Comparison of ENCODE assay signal across 30 mouse cellular contexts in genomic region chr3:60587149-60587548, GRCm38 (mm10).
DNase-seq lines count a peak whose midpoint lies in the region; ATAC-seq and TF ChIP-seq lines count a peak whose summit lies in the region.
"Had no signal": no experiment of that assay in that cellular context is flagged by ENCODE, and none has a peak within 500 bp of the region (broad histone marks: within the 10 kb centered on the region; RNA-seq: fewer than 3 reads in every experiment).

No protein-coding gene starts in this region.

- WGBS in hindbrain, embryonic 13.5 days: 57% methylated on average over 4 of the region's 4 CpGs
- WGBS in hindbrain, embryonic 16.5 days: 64% methylated on average over 4 of the region's 4 CpGs
- 66% methylated on average over 4 of the region's 4 CpGs for whole genome bisulfite sequencing in forebrain, embryonic 15.5 days

- dilution Hi-C loops in CH12.LX (cut with MboI; ENCODE audit: extremely low pct_ligation_motif_present, extremely low pct_unique_long_range_greater_than_20kb, low sequenced_read_pairs): no loop called here

- peaks cover 70% of the 10 kb centered on the region for H3K79me2 ChIP-seq in CH12.LX (replicated peaks; ENCODE audit: control insufficient read depth, extremely low read depth, insufficient read depth, poor library complexity, severe bottlenecking)

- 0 out of 2 replicates have a peak, but pooled peaks have one; percentile 49 for ATAC-seq in hindbrain, embryonic 13.5 days (ENCODE audit: low FRiP score)
- no peak for ATAC-seq in hindbrain, embryonic 16.5 days
- ATAC-seq in forebrain, embryonic 15.5 days (replicated peaks): no peak
- ATAC-seq: activated CD4-positive, CD25-positive, alpha-beta regulatory T cell, adult 4 months; CD4-positive, CD25-positive, alpha-beta regulatory T cell, adult 4 months; forebrain, embryonic 13.5 days; liver, postnatal 0 days; midbrain, embryonic 13.5 days had no signal

- H3K9me3 ChIP-seq in hindbrain, embryonic 13.5 days: no peaks in the 10 kb centered on the region
- no peaks in the 10 kb centered on the region for H3K9me3 ChIP-seq in hindbrain, embryonic 16.5 days (ENCODE audit: control insufficient read depth, low read length)
- H3K9me3 ChIP-seq in CH12.LX (replicated peaks; ENCODE audit: low read length): no peaks in the 10 kb centered on the region
- no peaks in the 10 kb centered on the region for H3K9me3 ChIP-seq in forebrain, embryonic 15.5 days
- H3K9me3 ChIP-seq: embryonic facial prominence, embryonic 10.5 days; embryonic facial prominence, embryonic 15.5 days; forebrain, embryonic 13.5 days; heart, embryonic 12.5 days; limb, embryonic 12.5 days; midbrain, embryonic 13.5 days had no signal

- no peak overlapping the region for H3K4me3 ChIP-seq in gastrocnemius, adult 2 months
- no peak overlapping the region for H3K4me3 ChIP-seq in hindbrain, embryonic 13.5 days
- H3K4me3 ChIP-seq in hindbrain, embryonic 16.5 days (ENCODE audit: low read length): no peak overlapping the region
- H3K4me3 ChIP-seq in CH12.LX (replicated peaks in 1 of 3; ENCODE audit: low read depth in 2 of 3, low read length in 2 of 3, poor library complexity in 1 of 3): no peak overlapping the region
- H3K4me3 ChIP-seq in brown adipose tissue, adult 24 weeks (ENCODE audit: insufficient read depth, low read depth, low read length): no peak overlapping the region
- H3K4me3 ChIP-seq in forebrain, embryonic 15.5 days: no peak overlapping the region
- H3K4me3 ChIP-seq: embryonic facial prominence, embryonic 10.5 days; embryonic facial prominence, embryonic 15.5 days; forebrain, embryonic 13.5 days; heart, embryonic 12.5 days; layer of hippocampus, adult 2 months; left cerebral cortex, adult 2 months; limb, embryonic 12.5 days; midbrain, embryonic 13.5 days had no signal

- intact Hi-C loops in gastrocnemius, adult 2 months (cut with DNase I): no loop called here

- DNase-seq in gastrocnemius, adult 2 months: no peak
- no peak for DNase-seq in gastrocnemius, postnatal 4 days (ENCODE audit: low spot score in 2 of 2)
- no peak for DNase-seq in CH12.LX (ENCODE audit: extremely low read depth)
- DNase-seq: adrenal gland, postnatal 14 days; cerebellum, adult 8-10 months; cerebellum, postnatal 25 days; gastrocnemius, postnatal 25 days; heart, adult 18-20 months; heart, postnatal 4 days; kidney, adult 18-20 months; kidney, postnatal 36 days; liver, postnatal 0 days; lung, postnatal 36 days; thymus, adult 2 months; thymus, postnatal 4 days had no signal

- H3K4me1 ChIP-seq in hindbrain, embryonic 13.5 days (replicated peaks): peaks cover 27% of the 10 kb centered on the region
- H3K4me1 ChIP-seq in hindbrain, embryonic 16.5 days (ENCODE audit: control insufficient read depth, insufficient read depth, low read depth, low read length): no peaks in the 10 kb centered on the region; the same call in 1 of the 2 replicates
- peaks cover 6 to 80% of the 10 kb centered on the region in 2 experiments; a peak in 3 of 4 replicates for H3K4me1 ChIP-seq in CH12.LX (ENCODE audit: control insufficient read depth in 1 of 2, insufficient read depth in 2 of 2)
- H3K4me1 ChIP-seq in brown adipose tissue, adult 24 weeks (ENCODE audit: control insufficient read depth, insufficient read depth, insufficient read length, low read length): peaks cover 18% of the 10 kb centered on the region
- H3K4me1 ChIP-seq in forebrain, embryonic 15.5 days: 0 out of 2 replicates have a peak, but pooled peaks cover 5% of the 10 kb centered on the region

- H3K4me2 ChIP-seq in hindbrain, embryonic 13.5 days: no peak overlapping the region
- H3K4me2 ChIP-seq in hindbrain, embryonic 16.5 days (ENCODE audit: low read length): no peak overlapping the region
- no peak overlapping the region for H3K4me2 ChIP-seq in CH12.LX (ENCODE audit: insufficient read depth, low read depth, poor library complexity, severe bottlenecking)
- H3K4me2 ChIP-seq in forebrain, embryonic 15.5 days (replicated peaks): no peak overlapping the region
- H3K4me2 ChIP-seq: embryonic facial prominence, embryonic 15.5 days; forebrain, embryonic 13.5 days; heart, embryonic 12.5 days; limb, embryonic 12.5 days; liver, embryonic 11.5 days; midbrain, embryonic 13.5 days had no signal

- H3K27me3 ChIP-seq in hindbrain, embryonic 13.5 days: no peaks in the 10 kb centered on the region
- H3K27me3 ChIP-seq in hindbrain, embryonic 16.5 days (replicated peaks; ENCODE audit: control insufficient read depth, insufficient read depth, low read length): no peaks in the 10 kb centered on the region
- no peaks in the 10 kb centered on the region for H3K27me3 ChIP-seq in CH12.LX (replicated peaks)
- H3K27me3 ChIP-seq in forebrain, embryonic 15.5 days: no peaks in the 10 kb centered on the region
- H3K27me3 ChIP-seq: embryonic facial prominence, embryonic 15.5 days; forebrain, embryonic 13.5 days; heart, embryonic 12.5 days; limb, embryonic 12.5 days; midbrain, embryonic 13.5 days had no signal

- in situ Hi-C loops in CH12.LX (cut with MboI; ENCODE audit: low pct_ligation_motif_present, low pct_unique_long_range_greater_than_20kb, low sequenced_read_pairs): no loop called here

- TF ChIP-seq EP300 in CH12.LX (IDR thresholded peaks at IDR 0.05; ENCODE audit: low read length): no peak

- no peak for TF ChIP-seq POLR2A in CH12.LX (IDR thresholded peaks at IDR 0.05; ENCODE audit: low read depth, low read length)

- peak overlapping the region; percentile 93 for H3K27ac ChIP-seq in gastrocnemius, adult 2 months
- peak overlapping the region; percentile 36; the same call in 1 of the 2 replicates for H3K27ac ChIP-seq in hindbrain, embryonic 13.5 days
- H3K27ac ChIP-seq in hindbrain, embryonic 16.5 days (ENCODE audit: low read depth, low read length): no peak overlapping the region
- H3K27ac ChIP-seq in CH12.LX (ENCODE audit: insufficient read depth, low read depth): peak overlapping the region; percentile 52; the same call in 1 of the 2 replicates
- H3K27ac ChIP-seq in brown adipose tissue, adult 24 weeks (replicated peaks; ENCODE audit: low read depth, low read length): peak overlapping the region; percentile 39; the same call in 1 of the 2 replicates
- no peak overlapping the region for H3K27ac ChIP-seq in forebrain, embryonic 15.5 days (replicated peaks)
- H3K27ac ChIP-seq: embryonic facial prominence, embryonic 10.5 days; embryonic facial prominence, embryonic 15.5 days; forebrain, embryonic 13.5 days; layer of hippocampus, adult 2 months; left cerebral cortex, adult 2 months; limb, embryonic 12.5 days; midbrain, embryonic 13.5 days had no signal

- no peak overlapping the region for H3K9ac ChIP-seq in hindbrain, embryonic 13.5 days
- no peak overlapping the region for H3K9ac ChIP-seq in hindbrain, embryonic 16.5 days (ENCODE audit: low read depth, low read length)
- H3K9ac ChIP-seq in CH12.LX (ENCODE audit: insufficient read depth, low read depth): no peak overlapping the region; the same call in 1 of the 2 replicates
- H3K9ac ChIP-seq in forebrain, embryonic 15.5 days (replicated peaks): no peak overlapping the region
- H3K9ac ChIP-seq: embryonic facial prominence, embryonic 15.5 days; forebrain, embryonic 13.5 days; heart, embryonic 12.5 days; limb, embryonic 12.5 days; liver, postnatal 0 days; midbrain, embryonic 13.5 days had no signal

- H3K36me3 ChIP-seq in hindbrain, embryonic 13.5 days: no peaks in the 10 kb centered on the region
- no peaks in the 10 kb centered on the region for H3K36me3 ChIP-seq in hindbrain, embryonic 16.5 days (ENCODE audit: control insufficient read depth, insufficient read depth, low read length)
- peaks cover 0 to 12% of the 10 kb centered on the region in 2 experiments for H3K36me3 ChIP-seq in CH12.LX (replicated peaks in 1 of 2; ENCODE audit: control insufficient read depth in 1 of 2, insufficient read depth in 1 of 2, low read length in 1 of 2)
- H3K36me3 ChIP-seq in forebrain, embryonic 15.5 days: no peaks in the 10 kb centered on the region
- H3K36me3 ChIP-seq: embryonic facial prominence, embryonic 10.5 days; embryonic facial prominence, embryonic 15.5 days; heart, embryonic 12.5 days; limb, embryonic 12.5 days; midbrain, embryonic 13.5 days had no signal

- no peak for TF ChIP-seq RAD21 in CH12.LX (IDR thresholded peaks at IDR 0.05; ENCODE audit: low read depth, low read length)

- no peak for TF ChIP-seq CTCF in gastrocnemius, adult 2 months (IDR thresholded peaks at IDR 0.05)
- no peak for TF ChIP-seq CTCF in CH12.LX (conservative IDR thresholded peaks at IDR 0.05 in 1 of 2, IDR thresholded peaks at IDR 0.05 in 1 of 2; ENCODE audit: low read depth in 2 of 2, low read length in 2 of 2)

TF ChIP-seq in CH12.LX, 34 proteins besides CTCF, POLR2A, EP300 and RAD21:
- TF ChIP-seq ETS1 (conservative IDR thresholded peaks at IDR 0.05; ENCODE audit: low read depth, low read length) (no peak), JUND (conservative IDR thresholded peaks at IDR 0.05; ENCODE audit: low read depth, low read length) (no peak), RCOR1 (conservative IDR thresholded peaks at IDR 0.05; ENCODE audit: low read depth, low read length) (no peak), NELFE (IDR thresholded peaks at IDR 0.05; ENCODE audit: low read depth, low read length) (no peak), USF2 (conservative IDR thresholded peaks at IDR 0.05; ENCODE audit: low read depth, low read length) (no peak), PAX5 (IDR thresholded peaks at IDR 0.05; ENCODE audit: low read length) (no peak), USF1 (IDR thresholded peaks at IDR 0.05; ENCODE audit: low read depth, low read length) (no peak), UBTF (IDR thresholded peaks at IDR 0.05; ENCODE audit: low read depth, low read length) (no peak), ZNF384 (IDR thresholded peaks at IDR 0.05; ENCODE audit: low read depth, low read length) (no peak), IRF4 (IDR thresholded peaks at IDR 0.05; ENCODE audit: low read depth, low read length) (no peak), ZC3H11A (IDR thresholded peaks at IDR 0.05; ENCODE audit: low read depth, low read length) (no peak), MAFK (IDR thresholded peaks at IDR 0.05; ENCODE audit: insufficient replicate concordance, low read length) (no peak), TCF12 (IDR thresholded peaks at IDR 0.05; ENCODE audit: low read depth, low read length) (no peak), JUN (IDR thresholded peaks at IDR 0.05; ENCODE audit: insufficient read depth, low read depth, low read length) (no peak), TBP (conservative IDR thresholded peaks at IDR 0.05; ENCODE audit: low read depth, low read length) (no peak), E2F4 (IDR thresholded peaks at IDR 0.05; ENCODE audit: insufficient replicate concordance, low read depth, low read length) (no peak)

Comparison
In these comparisons a context has a peak if more than half of its experiments do, and no peak if none do; other contexts are left out.
1. H3K27ac ChIP-seq: peak in gastrocnemius, adult 2 months (single experiment), hindbrain, embryonic 13.5 days (single experiment), CH12.LX (single experiment) and brown adipose tissue, adult 24 weeks (single experiment); none in hindbrain, embryonic 16.5 days (single experiment) and forebrain, embryonic 15.5 days (single experiment).